Mouse (Mus musculus): ENCODE data around the gene Rrp9.

DNA sequence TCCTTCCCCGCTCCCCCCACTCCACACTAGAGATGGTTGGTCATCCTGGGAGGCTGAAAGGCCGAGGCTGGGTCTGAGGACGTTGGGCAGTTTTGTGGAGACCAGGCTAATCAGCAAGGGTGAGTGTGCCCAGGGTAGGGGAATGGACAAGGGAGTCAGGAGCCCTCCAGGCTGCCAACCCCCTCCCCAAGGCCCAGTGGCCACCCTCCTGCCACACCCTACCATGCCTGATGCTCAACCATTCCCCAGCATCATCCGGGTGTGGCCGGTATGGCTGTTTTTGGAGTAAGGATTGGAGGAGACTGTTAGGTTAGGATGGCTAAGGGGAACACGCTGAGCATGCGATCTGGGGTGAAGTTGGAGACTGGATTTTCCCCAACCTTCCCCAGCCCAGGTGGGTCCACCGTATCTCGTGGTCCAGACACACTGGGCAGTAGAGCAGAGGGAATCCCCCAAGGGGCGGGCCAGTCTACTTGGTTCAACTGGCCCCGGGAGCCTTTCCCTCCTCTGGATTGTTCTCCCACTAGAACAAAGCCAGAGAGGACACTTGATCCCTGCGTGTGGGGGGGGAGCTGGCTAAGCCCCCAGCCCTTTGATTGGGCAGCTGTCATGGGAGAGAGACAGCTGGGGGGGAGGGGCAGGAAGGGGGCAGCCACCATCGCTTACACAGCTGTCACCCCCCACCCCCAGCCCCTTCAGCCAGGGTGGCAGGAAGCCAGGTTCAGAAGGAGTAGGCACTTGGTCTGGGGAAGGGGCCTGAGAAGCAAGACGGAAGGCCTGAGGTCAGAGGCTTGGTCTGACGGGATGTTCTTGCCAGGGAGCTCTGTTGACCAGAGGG is 19.2 kb upstream of the Rrp9 start:
- TF ChIP-seq EP300 (IDR thresholded peaks at IDR 0.05; ENCODE audit: low read depth) (no peak), CTCF (IDR thresholded peaks at IDR 0.05; ENCODE audit: low read depth) (no peak)

Data from liver, postnatal 0 days (tissue).